Mouse (Mus musculus): ENCODE data around the gene Smu1.

- TF ChIP-seq CTCF (IDR thresholded peaks at IDR 0.05; ENCODE audit: control insufficient read depth, insufficient read depth, low read length), result no peak
- TF ChIP-seq POLR2A (IDR thresholded peaks at IDR 0.05; ENCODE audit: borderline replicate concordance, control insufficient read depth, low read depth, low read length), result 0 out of 2 replicates have a peak, but pooled peaks have one; percentile 28
Measured at GRCm38 (mm10) chr4:40722687-40723460, 34.8 kb downstream of the Smu1 start.

Measured in bone marrow, adult 2 months (tissue).